Mouse (Mus musculus) stomach, embryonic 14.5 days (tissue): Measurements from ENCODE around the gene Hdac9. TPM values are rescaled to one million over a fixed set of nuclear protein-coding genes. Genes with fewer than 3 reads are reported as not detected.
A peak's percentile ranks its signal among the peaks of the same experiment; 100 is the strongest.

Source experiments
- ATAC-seq: fragments of 200-750 bp; cut with Nextera tagmentation; 2 replicates; pipeline ENCODE4 v1.8.0; 2017; ENCODE audit warnings: low read depth, moderate TSS enrichment; ENCODE audit not compliant: insufficient number of reproducible peaks, insufficient read depth, low FRiP score
- H3K27ac ChIP-seq: fragments of 300-500 bp; sonication (generic); 2 replicates; pipeline ENCODE4 v1.5.1; 2014; ENCODE audit warnings: mild to moderate bottlenecking, low read length, moderate library complexity, mixed read lengths
- H3K27me3 ChIP-seq: fragments of 300-500 bp; sonication (generic); 2 replicates; pipeline ENCODE4 v1.6.1; 2014; ENCODE audit warnings: low read length, control low read depth, mixed read lengths; ENCODE audit not compliant: control insufficient read depth, insufficient read depth
- H3K36me3 ChIP-seq: fragments of 300-500 bp; sonication (generic); 2 replicates; pipeline ENCODE4 v1.6.1; 2014; ENCODE audit warnings: mild to moderate bottlenecking, control low read depth, low read length, moderate library complexity, mixed read lengths; ENCODE audit not compliant: control insufficient read depth, insufficient read depth
- H3K4me1 ChIP-seq: fragments of 300-500 bp; sonication (generic); 2 replicates; pipeline ENCODE4 v1.6.1; 2014; ENCODE audit warnings: low read length, control low read depth, mixed read lengths; ENCODE audit not compliant: control insufficient read depth, insufficient read depth
- H3K4me2 ChIP-seq: fragments of 300-500 bp; sonication (generic); replicated peaks from 2 replicates; pipeline ENCODE4 v1.6.1; 2014; ENCODE audit warnings: low read depth, low read length, control low read depth
- H3K4me3 ChIP-seq: fragments of 300-500 bp; sonication (generic); 2 replicates; pipeline ENCODE4 v1.5.1; 2014; ENCODE audit warnings: low read depth, low read length, control low read depth
- H3K9ac ChIP-seq: fragments of 300-500 bp; sonication (generic); replicated peaks from 2 replicates; pipeline ENCODE4 v1.6.1; 2014; ENCODE audit warnings: low read depth, mild to moderate bottlenecking, control low read depth, low read length, moderate library complexity, mixed read lengths
- H3K9me3 ChIP-seq: fragments of 300-500 bp; sonication (generic); 2 replicates; pipeline ENCODE4 v1.6.1; 2016; ENCODE audit warnings: low read depth, low read length, control low read depth; ENCODE audit not compliant: control insufficient read depth
- WGBS: fragments of 180-500 bp; shearing (Covaris S2); extraction: QIAGEN DNeasy Blood & Tissue Kit; methylation state at CpG from one replicate; pipeline ENCODE4 v1.1.7; 2014; 5-methylcytosine and 5-hydroxymethylcytosine counted together
- polyA plus RNA-seq: library from polyadenylated mRNA; unstranded; fragments of >200 nt; fragmentation: Nextera tagmentation; extraction: Ambion mirVana; gene quantifications from 2 replicates; pipeline ENCODE4 v1.2.1, GENCODE M21; 2014

The Hdac9 gene
- 6.9 and 7.2 TPM in 2 replicates for polyA plus RNA-seq

- WGBS = 36% methylated on average over 1 of the region's 1 CpGs
- H3K4me3 ChIP-seq = no peak within 1 kb of the TSS
- no peaks in the 10 kb centered on the region for H3K4me1 ChIP-seq
- H3K36me3 ChIP-seq = no peaks in the 10 kb centered on the region
- H3K9ac ChIP-seq = no peak within 1 kb of the TSS
- no peak for ATAC-seq
- no peaks in the 10 kb centered on the region for H3K27me3 ChIP-seq
- no peak within 1 kb of the TSS for H3K27ac ChIP-seq
- H3K4me2 ChIP-seq = no peak within 1 kb of the TSS
- no peaks in the 10 kb centered on the region for H3K9me3 ChIP-seq
These were observed at the start of gene Hdac9 for GRCm38 (mm10) chr12:34916995-34917394. TSS of gene Hdac9 (minus strand) at chr12:34917095.

- WGBS = 79% methylated on average over 6 of the region's 6 CpGs
These were observed 32.3 kb upstream of the Hdac9 start for GRCm38 (mm10) chr12:34949066-34949706.

DNA sequence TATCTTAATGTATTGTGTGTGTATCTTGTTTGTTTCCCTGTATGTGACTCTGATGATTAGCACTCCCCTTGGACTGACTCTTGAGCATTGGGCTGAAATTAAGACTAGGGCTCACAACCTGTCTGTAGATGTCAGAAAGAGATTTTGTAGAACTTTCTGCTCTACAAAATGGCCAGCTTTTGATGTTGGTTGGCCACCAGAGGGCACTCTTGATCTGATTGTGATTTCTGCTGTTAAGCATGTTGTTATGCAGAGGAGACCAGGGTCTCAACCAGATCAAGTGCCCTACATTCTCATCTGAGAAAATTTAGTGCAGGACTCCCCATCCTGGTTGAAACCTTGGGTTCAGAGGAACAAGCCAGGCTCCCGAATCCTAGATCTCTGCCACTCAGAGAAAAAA, 21.0 kb upstream of the Hdac9 start:
- no peak overlapping the region for H3K9ac ChIP-seq
- no peaks in the 10 kb centered on the region for H3K9me3 ChIP-seq
- no peak overlapping the region for H3K4me3 ChIP-seq
- H3K36me3 ChIP-seq = no peaks in the 10 kb centered on the region
- no peaks in the 10 kb centered on the region for H3K27me3 ChIP-seq
- WGBS = 96% methylated on average over 1 of the region's 1 CpGs
- no peak overlapping the region for H3K27ac ChIP-seq
- H3K4me1 ChIP-seq = no peaks in the 10 kb centered on the region
- H3K4me2 ChIP-seq = no peak overlapping the region
- no peak for ATAC-seq

More at GRCm38 (mm10) chr12:34949066-34949706, 32.3 kb upstream of the Hdac9 start:
- no peaks in the 10 kb centered on the region for H3K36me3 ChIP-seq
- H3K4me3 ChIP-seq = no peak overlapping the region
- no peak overlapping the region for H3K9ac ChIP-seq
- H3K9me3 ChIP-seq = no peaks in the 10 kb centered on the region; the same call in 1 of the 2 replicates
- H3K27me3 ChIP-seq = no peaks in the 10 kb centered on the region
- H3K4me1 ChIP-seq = no peaks in the 10 kb centered on the region
- no peak overlapping the region for H3K4me2 ChIP-seq
- H3K27ac ChIP-seq = no peak overlapping the region
- ATAC-seq = no peak

- 54% methylated on average over 2 of the region's 2 CpGs for WGBS
- no peak overlapping the region for H3K4me3 ChIP-seq
- no peak for ATAC-seq
These were observed 8.9 kb downstream of the Hdac9 start for GRCm38 (mm10) chr12:34908008-34908407.

GRCm38 (mm10) chr12:34907506-34907850, 9.4 kb downstream of the Hdac9 start:
- ATAC-seq = peak; percentile 56
- WGBS = 2% methylated on average over 10 of the region's 10 CpGs
- Histone ChIP-seq H3K27me3 (no peaks in the 10 kb centered on the region), H3K4me2 (peak overlapping the region; percentile 88), H3K36me3 (no peaks in the 10 kb centered on the region), H3K4me1 (no peaks in the 10 kb centered on the region), H3K27ac (no peak overlapping the region), H3K9me3 (no peaks in the 10 kb centered on the region), H3K4me3 (peak overlapping the region; percentile 72), H3K9ac (no peak overlapping the region)

More at GRCm38 (mm10) chr12:34908008-34908407, 8.9 kb downstream of the Hdac9 start:
- H3K4me2 ChIP-seq = no peak overlapping the region
- no peaks in the 10 kb centered on the region for H3K36me3 ChIP-seq
- no peaks in the 10 kb centered on the region for H3K9me3 ChIP-seq
- H3K27me3 ChIP-seq = no peaks in the 10 kb centered on the region
- H3K9ac ChIP-seq = no peak overlapping the region
- no peaks in the 10 kb centered on the region for H3K4me1 ChIP-seq
- H3K27ac ChIP-seq = no peak overlapping the region

- Histone ChIP-seq H3K9ac (peak overlapping the region; percentile 45), H3K27ac (no peak overlapping the region), H3K36me3 (no peaks in the 10 kb centered on the region), H3K9me3 (no peaks in the 10 kb centered on the region), H3K4me1 (no peaks in the 10 kb centered on the region), H3K4me2 (peak overlapping the region; percentile 88), H3K27me3 (no peaks in the 10 kb centered on the region), H3K4me3 (peak overlapping the region; percentile 72)
- WGBS = 1% methylated on average over 100 of the region's 107 CpGs
- ATAC-seq = peak; percentile 83
These were observed 10.0 kb downstream of the Hdac9 start for GRCm38 (mm10) chr12:34906704-34907505.

DNA sequence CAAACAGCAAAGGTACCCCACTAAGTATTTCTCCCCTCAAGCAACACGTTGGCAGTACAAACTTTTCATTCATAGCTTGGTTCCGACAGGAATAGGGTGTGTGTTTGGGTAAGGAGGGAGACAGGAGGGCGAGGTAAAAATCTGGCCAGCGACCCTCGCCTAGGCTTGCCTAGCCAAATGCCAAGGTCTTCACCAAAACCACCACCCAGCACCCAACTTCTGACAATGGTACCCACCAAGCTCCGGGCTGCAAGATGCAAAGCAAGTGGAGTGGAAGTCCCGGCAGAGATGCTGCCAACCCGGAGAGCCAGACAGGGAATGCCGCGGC, 10.6 kb downstream of the Hdac9 start:
- Histone ChIP-seq H3K4me3 (peak overlapping the region; percentile 72), H3K9me3 (no peaks in the 10 kb centered on the region), H3K36me3 (no peaks in the 10 kb centered on the region), H3K9ac (peak overlapping the region; percentile 45), H3K27me3 (no peaks in the 10 kb centered on the region), H3K4me2 (peak overlapping the region; percentile 88), H3K27ac (no peak overlapping the region), H3K4me1 (no peaks in the 10 kb centered on the region)
- WGBS = 0% methylated on average over 10 of the region's 10 CpGs
- peak; percentile 25; the same call in 1 of the 2 replicates for ATAC-seq

DNA sequence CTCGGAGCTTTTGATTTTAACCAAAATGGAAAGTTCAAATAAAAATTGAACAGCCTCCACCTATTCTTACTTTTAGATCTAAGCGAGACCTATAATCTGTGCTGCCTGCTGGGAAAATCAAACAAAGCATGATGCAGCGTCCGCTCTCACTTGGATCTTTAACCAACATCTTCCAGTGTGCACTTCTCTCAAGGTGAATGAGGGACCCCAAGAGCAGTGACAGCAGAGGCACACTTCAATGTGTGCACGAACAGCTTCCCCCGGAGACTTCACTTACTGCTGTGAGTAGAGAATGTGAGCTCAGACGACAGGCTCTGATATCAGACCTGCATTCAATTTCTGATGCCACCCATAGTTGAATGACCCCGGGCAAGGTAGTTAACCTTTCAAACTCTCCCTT, 16.7 kb downstream of the Hdac9 start:
- Histone ChIP-seq H3K27me3 (no peaks in the 10 kb centered on the region), H3K9ac (no peak overlapping the region), H3K36me3 (no peaks in the 10 kb centered on the region), H3K27ac (no peak overlapping the region), H3K4me1 (no peaks in the 10 kb centered on the region), H3K4me3 (no peak overlapping the region), H3K4me2 (no peak overlapping the region), H3K9me3 (no peaks in the 10 kb centered on the region)
- ATAC-seq = no peak
- 86% methylated on average over 8 of the region's 8 CpGs for WGBS
